Comparison of ENCODE assay signal across 17 mouse cellular contexts in the genomic region with DNA sequence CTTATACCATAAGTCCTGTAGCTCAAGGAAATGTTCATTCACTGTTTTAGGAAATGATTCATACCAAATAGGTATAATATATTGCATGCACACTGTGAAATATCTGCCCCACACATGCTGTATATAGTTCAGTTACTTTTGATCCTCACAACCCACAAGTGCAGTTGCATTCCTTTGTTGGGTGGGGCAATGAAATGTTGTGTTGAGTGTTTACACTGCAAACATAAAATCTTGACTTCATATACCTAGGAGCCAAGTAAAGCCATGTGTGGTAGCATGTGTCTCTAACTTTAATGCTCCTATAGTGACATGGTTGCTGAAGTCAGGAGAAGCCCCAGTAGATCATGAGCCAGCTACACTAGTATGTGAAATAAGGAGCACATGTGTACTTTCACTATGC.
"Had no signal": no experiment of that assay in that cellular context is flagged by ENCODE, and none has a peak within 500 bp of the region (broad histone marks: within the 10 kb centered on the region; RNA-seq: fewer than 3 reads in every experiment).

No protein-coding gene starts in this region.

- H3K36me3 ChIP-seq: liver, embryonic 12.5 days; midbrain, embryonic 10.5 days; midbrain, embryonic 12.5 days; neural tube, embryonic 13.5 days; neural tube, embryonic 15.5 days had no signal

- H3K4me1 ChIP-seq: liver, embryonic 12.5 days; midbrain, embryonic 10.5 days; midbrain, embryonic 12.5 days; neural tube, embryonic 13.5 days; neural tube, embryonic 15.5 days had no signal

- H3K9me3 ChIP-seq: liver, embryonic 12.5 days; midbrain, embryonic 10.5 days; midbrain, embryonic 12.5 days; neural tube, embryonic 13.5 days; neural tube, embryonic 15.5 days had no signal

- H3K9ac ChIP-seq: liver, embryonic 12.5 days; liver, embryonic 14.5 days; midbrain, embryonic 12.5 days; neural tube, embryonic 13.5 days; neural tube, embryonic 15.5 days had no signal

- DNase-seq: midbrain, embryonic 14.5 days; retina, postnatal 1 day; right cerebral cortex, adult 18-20 months; right cerebral cortex, postnatal 25 days; right cerebral cortex, postnatal 4 days; spleen, adult 18-20 months; thymus, adult 18-20 months; thymus, postnatal 14 days; thymus, postnatal 36 days had no signal

- H3K4me3 ChIP-seq: liver, embryonic 12.5 days; midbrain, embryonic 10.5 days; midbrain, embryonic 12.5 days; myocyte; neural tube, embryonic 13.5 days; neural tube, embryonic 15.5 days had no signal

- H3K27ac ChIP-seq: liver, embryonic 12.5 days; liver, embryonic 14.5 days; midbrain, embryonic 10.5 days; midbrain, embryonic 12.5 days; neural tube, embryonic 13.5 days; neural tube, embryonic 15.5 days had no signal

- H3K4me2 ChIP-seq: liver, embryonic 12.5 days; midbrain, embryonic 12.5 days; neural tube, embryonic 13.5 days; neural tube, embryonic 15.5 days had no signal

- ATAC-seq: liver, embryonic 12.5 days; midbrain, embryonic 16.5 days had no signal

- H3K27me3 ChIP-seq: liver, embryonic 12.5 days; midbrain, embryonic 12.5 days; neural tube, embryonic 13.5 days; neural tube, embryonic 15.5 days had no signal
